Mouse (Mus musculus): Measurements from ENCODE around the gene Tlx1.

Gene Tlx1

DNA sequence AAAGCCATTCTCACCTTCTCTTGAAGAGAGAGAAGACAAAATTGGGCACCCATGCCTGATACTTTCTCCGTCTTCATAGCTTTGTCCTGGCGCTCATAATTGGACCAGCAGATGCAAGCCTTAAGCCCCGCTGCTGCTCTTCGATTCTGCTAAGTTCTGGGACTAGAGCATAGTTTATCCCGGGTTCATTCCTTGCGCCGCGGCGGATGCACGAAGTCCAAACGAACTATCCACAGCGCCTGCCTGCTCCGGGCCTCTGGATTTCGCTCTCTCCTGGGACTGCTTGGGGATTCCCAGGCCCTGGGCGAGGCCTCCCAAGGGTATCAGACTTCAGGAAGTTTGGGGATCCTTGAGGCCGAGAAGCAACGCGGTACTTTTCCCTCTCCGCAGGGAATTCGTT is 8.4 kb downstream of the Tlx1 start:
- DNase-seq, result peak in 1 of 2 experiments; percentile 41

DNA sequence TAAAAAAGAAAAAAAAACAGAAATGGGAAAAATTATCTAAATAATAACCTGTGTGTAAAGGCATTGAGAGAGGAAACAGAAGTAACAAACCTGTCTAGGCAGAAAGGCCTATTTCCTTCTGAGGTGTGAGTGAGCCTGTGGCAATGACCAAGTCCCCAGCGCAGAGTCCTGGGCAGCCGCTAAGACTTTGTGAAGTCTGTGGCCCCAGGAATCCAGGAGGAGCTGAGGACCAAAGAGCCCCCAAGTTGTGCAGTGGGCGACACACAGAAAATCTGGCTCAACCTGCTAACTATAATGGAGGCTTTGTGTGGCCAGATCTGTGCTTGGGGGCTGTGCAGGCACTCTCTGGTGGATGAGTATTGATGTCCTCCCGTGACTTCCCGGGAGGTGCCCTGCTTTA is 9.0 kb downstream of the Tlx1 start:
- DNase-seq, result no peak

DNA sequence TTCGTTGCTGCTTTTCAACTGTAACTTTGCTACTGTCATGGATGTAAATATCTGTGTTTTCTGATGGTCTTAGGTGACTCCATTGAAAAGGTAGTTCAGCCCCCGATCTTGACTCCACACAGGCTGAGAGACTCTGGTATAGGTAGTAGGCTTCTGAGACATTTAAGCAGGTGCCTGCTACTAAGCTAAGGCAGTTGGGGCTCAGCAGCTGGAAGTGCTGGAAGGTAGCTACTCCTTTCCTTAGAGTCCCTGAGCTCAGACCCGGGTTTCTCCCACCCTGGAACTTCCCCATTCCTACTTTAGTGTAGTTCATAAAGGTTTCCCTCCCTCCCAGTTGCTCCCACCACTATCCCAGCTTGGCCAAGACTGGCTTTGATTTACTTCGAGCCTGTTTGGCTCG is 9.5 kb downstream of the Tlx1 start:
- DNase-seq, result no peak

DNA sequence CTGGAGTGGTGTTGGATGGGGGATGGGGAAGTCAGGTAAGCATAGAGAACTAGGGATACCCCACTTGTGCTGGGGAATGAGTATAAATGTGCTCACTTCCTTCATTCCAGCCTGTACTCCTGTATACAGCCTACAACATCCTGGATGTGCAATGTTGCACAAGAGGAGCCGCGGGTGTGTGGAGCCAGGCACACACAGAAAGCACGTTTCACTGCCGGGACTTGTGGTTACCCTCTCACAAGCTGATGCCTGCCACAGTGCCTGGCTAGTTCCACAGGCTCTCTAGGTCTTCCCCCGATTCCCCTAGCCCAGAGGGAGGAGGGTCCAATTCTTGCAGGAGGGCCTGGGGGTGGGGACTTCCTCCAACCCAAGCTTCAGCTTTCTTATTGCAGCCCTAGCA is 10.0 kb downstream of the Tlx1 start:
- DNase-seq, result no peak

DNA sequence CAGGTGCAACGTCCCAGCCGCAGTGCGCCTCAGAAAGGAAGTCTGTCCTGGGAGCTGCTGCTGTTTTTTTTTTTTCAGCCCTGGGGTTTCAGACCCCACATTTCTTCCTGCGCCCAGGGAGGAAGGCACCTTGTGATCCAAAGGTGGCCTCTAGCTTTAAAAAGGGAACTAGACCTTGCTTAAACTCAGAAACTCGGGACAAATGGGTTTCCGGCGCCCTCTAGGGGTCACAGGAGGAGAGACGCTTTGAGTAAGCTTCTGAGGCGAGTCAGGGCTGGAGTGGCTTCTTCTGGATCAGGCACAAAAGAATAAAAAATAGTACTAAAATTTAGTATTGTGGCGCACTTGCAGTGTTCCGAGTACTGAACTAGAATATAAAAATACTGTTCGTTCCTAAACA is 10.6 kb downstream of the Tlx1 start:
- peak; percentile 83 to 87 for DNase-seq

DNA sequence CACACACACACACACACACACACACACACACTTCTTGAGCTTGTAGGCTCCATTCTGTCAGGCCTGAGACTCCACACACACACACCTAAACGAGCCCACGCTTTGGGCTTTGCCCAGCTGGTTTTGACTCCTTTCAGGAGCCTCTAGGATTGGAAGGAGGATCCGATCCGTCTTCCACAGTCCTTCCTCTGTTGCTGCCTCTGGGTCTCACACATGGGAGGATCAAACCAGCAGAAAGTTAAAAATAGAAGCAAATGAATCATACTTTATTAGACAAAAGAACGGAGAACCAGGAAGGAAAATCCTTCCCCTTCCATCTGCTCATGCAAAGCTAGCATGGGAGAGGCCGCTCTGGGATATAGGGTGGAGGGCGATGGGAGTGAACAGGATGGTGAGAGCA is 11.7 kb downstream of the Tlx1 start:
- no peak for DNase-seq

DNA sequence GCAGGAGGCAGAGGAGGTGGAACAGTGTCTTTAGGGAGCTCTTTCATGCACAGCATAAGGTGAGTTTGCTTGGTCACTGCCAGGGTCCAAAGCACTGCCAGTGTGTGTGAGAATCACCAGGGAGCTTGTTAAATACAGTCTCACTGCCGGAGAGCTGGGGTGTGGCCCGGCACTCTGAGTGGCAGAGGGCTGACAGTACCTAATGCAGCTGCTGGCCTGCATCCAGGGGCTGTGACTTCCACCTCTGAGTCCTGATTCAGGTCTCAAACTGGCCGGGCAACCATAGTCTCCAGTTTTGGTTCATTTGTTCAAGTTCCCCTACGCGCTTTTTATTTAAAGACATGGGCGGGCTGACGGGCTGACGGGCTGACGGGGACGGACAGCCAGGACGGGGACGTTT is 12.4 kb downstream of the Tlx1 start:
- no peak for DNase-seq

DNA sequence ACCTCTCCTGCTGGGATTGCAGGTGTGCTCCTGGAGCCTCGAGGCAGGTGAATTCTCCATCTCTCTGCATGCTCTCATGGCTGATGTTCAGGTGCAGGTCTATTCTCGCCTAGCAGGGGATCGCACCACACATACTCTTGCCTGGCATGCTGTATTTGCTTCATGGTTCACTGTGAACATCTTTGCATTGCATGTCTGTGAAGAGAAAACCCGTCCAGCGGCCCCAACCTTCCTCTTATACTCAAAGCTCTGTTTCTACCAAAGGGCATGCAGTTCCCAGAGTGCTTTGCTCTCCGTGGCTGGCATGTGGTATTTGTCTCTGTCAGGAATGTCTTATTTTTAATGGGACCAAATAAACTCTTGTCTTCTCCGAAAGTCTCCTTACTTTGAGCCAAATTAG is 20.0 kb downstream of the Tlx1 start:
- DNase-seq, result no peak

DNA sequence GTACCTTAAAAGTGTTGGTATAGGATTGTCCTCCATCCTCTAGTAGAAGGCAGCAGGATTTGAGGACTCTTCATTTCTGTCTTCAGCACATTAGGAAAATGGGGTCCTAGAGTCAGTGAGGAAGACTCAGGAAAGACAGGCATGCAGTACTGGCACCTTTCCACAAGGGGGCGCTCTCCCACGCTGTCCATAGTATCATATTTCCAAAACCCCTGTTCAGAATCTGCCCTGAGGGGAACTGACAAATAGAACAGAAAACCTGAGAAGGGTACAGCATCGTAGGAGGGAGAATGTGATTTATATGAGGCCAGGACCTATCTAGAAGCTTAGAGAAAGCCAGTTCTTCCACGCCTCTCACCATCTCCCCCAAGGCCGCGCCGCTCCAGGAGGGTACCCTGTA is 24.3 kb downstream of the Tlx1 start:
- peak; percentile 50 to 53 for DNase-seq

DNA sequence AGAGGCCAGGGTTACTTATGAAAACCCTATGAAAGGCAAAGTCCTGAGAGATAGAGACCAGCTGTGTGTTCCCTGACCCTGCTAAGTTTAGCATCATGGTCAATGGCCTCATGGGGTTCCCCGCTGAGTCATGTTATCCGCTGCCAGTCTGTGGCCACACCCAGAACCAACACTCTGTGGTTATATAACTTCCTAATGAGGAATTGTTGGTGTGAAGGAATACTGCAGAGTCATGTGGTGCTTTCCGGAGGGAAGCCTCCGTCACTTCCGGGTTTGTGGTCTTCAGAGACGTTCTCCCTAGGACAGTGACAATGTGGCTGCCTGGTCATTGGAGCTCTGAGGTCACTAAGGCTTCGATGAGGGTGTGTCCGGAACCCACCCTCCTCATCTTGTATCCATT is 25.8 kb downstream of the Tlx1 start:
- no peak for DNase-seq

DNA sequence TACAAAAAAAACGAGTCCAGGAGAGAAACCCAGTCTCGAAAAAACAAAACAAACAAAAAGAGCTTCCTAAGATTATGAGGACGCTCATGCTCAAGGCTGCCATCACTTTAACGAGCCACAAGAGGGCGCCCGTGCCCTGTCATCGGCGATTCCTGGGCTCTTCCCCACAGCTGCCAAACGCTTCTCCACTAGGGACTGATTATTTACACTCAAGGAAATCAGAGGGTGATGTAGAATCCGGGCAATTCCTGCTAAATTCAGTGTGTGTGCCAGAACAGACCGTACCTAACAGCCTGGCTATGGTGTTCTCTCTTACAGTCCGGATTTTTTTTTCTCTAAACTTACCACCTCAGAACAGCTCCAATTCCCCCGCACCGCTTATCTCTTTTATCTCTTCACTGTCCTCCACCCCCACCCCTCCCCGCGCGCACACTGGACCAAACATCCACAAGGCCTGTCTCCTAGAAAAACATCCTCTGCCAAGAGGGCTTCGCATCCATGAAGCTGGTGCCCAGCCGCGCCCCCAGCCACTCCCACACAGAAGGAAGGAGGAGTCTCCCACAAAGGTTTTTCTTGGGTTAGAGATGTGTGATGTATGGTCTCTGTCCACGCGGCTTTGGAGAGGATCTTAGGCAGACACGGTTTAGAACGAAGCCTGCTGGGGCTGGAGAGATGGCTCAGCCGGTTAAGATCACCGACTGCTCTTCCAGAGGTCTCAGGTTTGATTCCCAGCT is 26.7 kb downstream of the Tlx1 start:
- DNase-seq, result peak; percentile 84 to 86

DNA sequence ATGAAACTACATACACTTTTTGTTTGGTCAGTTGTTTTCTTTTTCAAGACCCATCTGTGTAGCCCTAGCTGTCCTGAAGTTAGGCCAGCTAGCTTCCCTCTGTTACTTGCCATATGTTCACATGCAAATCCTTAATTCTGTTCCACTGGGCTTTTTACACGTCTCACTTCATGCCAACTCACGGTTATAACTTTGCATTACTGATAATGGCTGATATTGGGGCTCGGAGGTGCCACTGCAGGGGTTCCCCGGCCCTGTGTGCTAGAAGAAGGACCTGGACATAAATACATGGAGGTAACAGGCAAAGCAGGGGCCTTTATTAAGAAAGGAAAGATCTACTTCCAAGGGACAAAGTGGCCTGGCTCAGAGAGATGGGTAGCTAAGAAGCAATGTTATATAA is 29.0 kb downstream of the Tlx1 start:
- no peak for DNase-seq

DNA sequence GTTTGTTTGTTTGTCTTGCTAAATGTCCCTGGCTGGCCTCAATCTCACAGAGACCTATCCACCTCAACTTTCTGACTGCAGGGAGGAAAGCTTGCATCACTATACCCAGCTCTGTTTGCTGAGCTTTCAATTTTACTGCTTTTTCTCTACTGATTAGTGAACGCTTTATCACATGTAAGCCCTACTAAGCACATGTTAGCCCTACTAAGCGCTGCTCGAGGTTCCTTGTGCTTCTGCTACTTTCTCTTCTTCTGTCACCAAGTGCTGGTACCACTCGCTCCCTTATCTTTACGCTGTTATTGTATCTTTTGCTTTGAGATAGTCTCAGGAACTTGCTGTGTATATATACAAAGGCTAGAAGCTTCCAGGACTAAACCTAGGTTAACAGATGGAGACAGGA is 30.0 kb downstream of the Tlx1 start:
- DNase-seq, result no peak

DNA sequence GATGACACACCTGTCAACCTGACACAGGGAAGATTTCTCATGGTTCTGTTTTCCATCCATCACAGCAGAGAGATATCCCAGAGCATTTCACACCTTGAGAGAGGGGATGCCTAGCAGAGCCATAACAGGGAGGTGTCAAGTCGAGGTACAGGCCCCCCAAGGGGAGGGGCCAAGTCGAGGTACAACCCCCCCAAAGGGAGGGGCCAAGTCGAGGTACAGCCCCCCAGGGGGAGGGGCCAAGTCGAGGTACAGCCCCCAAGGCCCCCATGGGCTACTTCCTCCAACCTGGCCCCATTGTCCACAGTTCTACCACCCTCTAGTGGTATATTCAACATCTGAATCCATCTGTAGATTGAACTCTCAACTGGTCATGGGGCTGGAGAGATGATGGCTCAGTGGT is 44.2 kb downstream of the Tlx1 start:
- no peak for DNase-seq

DNA sequence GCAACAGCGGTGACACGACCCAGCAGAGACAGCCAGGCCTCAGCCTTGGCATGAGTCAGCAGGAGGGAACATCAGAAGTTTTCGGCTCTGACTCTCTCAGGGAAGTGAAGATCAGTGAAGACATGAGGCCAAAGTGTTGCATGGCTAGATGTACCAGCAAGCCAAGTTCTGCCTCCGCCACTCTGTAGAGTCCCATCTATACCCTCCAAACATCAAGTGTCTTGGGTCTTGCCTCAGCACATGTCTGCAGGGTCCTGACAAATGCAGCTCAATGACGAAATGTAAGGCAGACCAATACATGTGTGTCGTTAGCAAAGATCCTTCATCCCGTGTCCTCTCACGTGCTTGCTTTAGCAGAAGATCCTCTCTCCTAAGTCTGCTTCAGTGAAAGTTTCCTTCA is 46.5 kb downstream of the Tlx1 start:
- DNase-seq, result no peak

DNA sequence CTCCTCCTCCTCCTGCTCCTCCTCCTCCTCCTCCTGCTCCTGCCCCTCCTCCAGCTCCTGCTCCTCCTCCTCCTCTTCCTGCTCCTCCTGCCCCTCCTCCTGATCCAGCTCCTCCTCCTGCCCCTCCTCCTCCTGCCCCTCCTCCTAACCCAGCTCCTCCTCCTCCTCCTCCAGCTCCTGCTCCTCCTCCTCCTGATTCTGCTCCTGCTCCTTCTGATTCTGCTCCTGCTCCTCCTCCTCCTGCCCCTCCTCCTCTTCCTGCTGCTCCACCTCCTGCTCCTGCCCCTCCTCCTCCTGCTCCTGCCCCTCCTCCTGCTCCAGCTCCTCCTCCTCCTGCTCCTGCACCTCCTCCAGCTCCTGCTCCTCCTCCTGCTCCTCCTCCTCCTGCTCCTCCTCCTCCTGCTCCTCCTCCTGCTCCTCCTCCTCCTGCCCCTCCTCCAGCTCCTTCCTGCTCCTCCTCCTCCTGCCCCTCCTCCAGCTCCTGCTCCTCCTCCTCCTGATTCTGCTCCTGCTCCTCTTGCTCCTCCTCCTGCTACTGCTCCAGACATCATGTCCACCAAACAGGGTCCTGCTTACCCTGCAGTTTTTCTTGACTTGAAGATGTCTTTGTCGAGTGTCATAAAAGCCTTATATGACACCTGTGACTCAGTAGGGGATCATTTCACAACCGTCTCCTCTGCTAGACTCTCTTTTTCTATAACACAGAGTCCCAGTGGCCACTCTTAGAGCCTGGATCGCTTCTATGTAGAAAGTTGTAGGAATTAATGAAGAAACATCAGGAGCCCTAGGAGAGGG is 55.0 kb downstream of the Tlx1 start:
- no peak for DNase-seq
